Mouse (Mus musculus): ENCODE data around the gene Fam89a. TPM values are rescaled to one million over a fixed set of nuclear protein-coding genes. Genes with fewer than 3 reads are reported as not detected.

Fam89a gene
- polyA plus RNA-seq, 1 experiment from 2014 or later = 13.0 TPM

GRCm38 (mm10) chr8:124758544-124758943 is 6.9 kb upstream of the Fam89a start:
- Histone ChIP-seq H3K9ac (ENCODE audit: low read length) (no peak overlapping the region), H3K9me3 (ENCODE audit: control insufficient read depth, low read length) (no peaks in the 10 kb centered on the region), H3K4me3 (ENCODE audit: low read depth, low read length) (no peak overlapping the region), H3K27me3 (ENCODE audit: control insufficient read depth, insufficient read depth, low read length) (no peaks in the 10 kb centered on the region), H3K4me2 (replicated peaks; ENCODE audit: low read depth) (no peak overlapping the region), H3K36me3 (ENCODE audit: control insufficient read depth, insufficient read depth, low read length) (no peaks in the 10 kb centered on the region), H3K4me1 (replicated peaks; ENCODE audit: control insufficient read depth, insufficient read depth) (no peaks in the 10 kb centered on the region), H3K27ac (replicated peaks) (no peak overlapping the region)
- 46% methylated on average over 3 of the region's 3 CpGs for WGBS
- peak; percentile 47 for DNase-seq (ENCODE audit: low spot score)
- no peak for ATAC-seq (ENCODE audit: low FRiP score, low TSS enrichment)
- TF ChIP-seq EP300 (optimal IDR thresholded peaks at IDR 0.05) (no peak), CTCF (IDR thresholded peaks at IDR 0.05; ENCODE audit: low read depth) (peak; percentile 70)

GRCm38 (mm10) chr8:124756601-124757000 is 5.0 kb upstream of the Fam89a start:
- Histone ChIP-seq H3K4me1 (replicated peaks; ENCODE audit: control insufficient read depth, insufficient read depth) (0 out of 2 replicates have a peak, but pooled peaks cover 2% of the 10 kb centered on the region), H3K27ac (replicated peaks) (no peak overlapping the region), H3K9ac (ENCODE audit: low read length) (no peak overlapping the region), H3K4me2 (replicated peaks; ENCODE audit: low read depth) (no peak overlapping the region), H3K27me3 (ENCODE audit: control insufficient read depth, insufficient read depth, low read length) (no peaks in the 10 kb centered on the region), H3K4me3 (ENCODE audit: low read depth, low read length) (no peak overlapping the region), H3K36me3 (ENCODE audit: control insufficient read depth, insufficient read depth, low read length) (no peaks in the 10 kb centered on the region), H3K9me3 (ENCODE audit: control insufficient read depth, low read length) (no peaks in the 10 kb centered on the region)
- ATAC-seq (ENCODE audit: low FRiP score, low TSS enrichment) = no peak
- DNase-seq (ENCODE audit: low spot score) = no peak
- 73% methylated on average over 5 of the region's 5 CpGs for WGBS
- TF ChIP-seq EP300 (optimal IDR thresholded peaks at IDR 0.05) (no peak), CTCF (IDR thresholded peaks at IDR 0.05; ENCODE audit: low read depth) (no peak)

DNA sequence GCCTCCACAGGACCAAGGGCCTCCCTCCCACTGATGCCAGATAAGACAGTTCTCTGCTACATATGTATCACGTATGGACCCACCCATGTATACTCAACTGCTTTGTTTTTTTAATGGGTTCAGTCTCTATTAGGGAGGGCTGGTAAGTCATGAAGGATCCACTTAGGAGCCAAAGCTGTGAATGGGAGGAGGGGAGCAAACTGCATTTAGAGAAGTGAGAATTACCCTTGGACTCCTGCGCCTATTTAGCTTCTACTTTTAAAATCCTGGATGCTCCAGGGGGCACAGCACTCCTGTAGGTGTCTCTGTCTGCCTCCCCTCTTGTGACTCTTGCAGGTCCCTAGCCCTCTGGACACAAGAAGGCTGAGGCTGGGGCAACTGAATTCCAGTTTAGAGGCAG is 4.5 kb upstream of the Fam89a start:
- 75% methylated on average over 2 of the region's 2 CpGs for WGBS
- no peaks in the 10 kb centered on the region for H3K27me3 ChIP-seq (ENCODE audit: control insufficient read depth, insufficient read depth, low read length)
- no peak for TF ChIP-seq CTCF (IDR thresholded peaks at IDR 0.05; ENCODE audit: low read depth)
- no peak for TF ChIP-seq EP300 (optimal IDR thresholded peaks at IDR 0.05)
- no peak overlapping the region for H3K4me2 ChIP-seq (replicated peaks; ENCODE audit: low read depth)
- no peaks in the 10 kb centered on the region for H3K9me3 ChIP-seq (ENCODE audit: control insufficient read depth, low read length)
- no peak for ATAC-seq (ENCODE audit: low FRiP score, low TSS enrichment)
- H3K4me3 ChIP-seq (ENCODE audit: low read depth, low read length) = no peak overlapping the region
- no peak overlapping the region for H3K9ac ChIP-seq (ENCODE audit: low read length)
- no peak for DNase-seq (ENCODE audit: low spot score)
- no peak overlapping the region for H3K27ac ChIP-seq (replicated peaks)
- no peaks in the 10 kb centered on the region for H3K36me3 ChIP-seq (ENCODE audit: control insufficient read depth, insufficient read depth, low read length)
- H3K4me1 ChIP-seq (replicated peaks; ENCODE audit: control insufficient read depth, insufficient read depth) = 0 out of 2 replicates have a peak, but pooled peaks cover 2% of the 10 kb centered on the region

DNA sequence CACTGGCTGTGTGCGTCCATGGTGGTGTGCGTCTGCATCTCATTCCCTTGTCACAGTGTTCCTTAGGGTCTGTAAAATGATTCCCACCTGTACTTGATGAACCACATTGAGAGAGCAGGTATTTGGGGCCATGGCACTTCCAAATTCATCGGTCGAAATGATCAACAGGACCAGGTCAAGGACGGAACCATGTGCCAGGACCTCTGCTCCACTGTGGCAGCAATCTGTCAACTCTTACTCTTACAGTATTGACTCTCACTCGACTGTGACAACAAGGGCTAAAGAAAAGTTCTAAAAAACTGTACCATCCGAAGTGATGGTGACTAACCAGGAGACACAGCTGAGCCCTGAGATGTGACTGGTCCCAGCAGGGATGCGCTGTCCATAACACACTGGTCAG is 3.8 kb upstream of the Fam89a start:
- Histone ChIP-seq H3K27me3 (ENCODE audit: control insufficient read depth, insufficient read depth, low read length) (no peaks in the 10 kb centered on the region), H3K27ac (replicated peaks) (no peak overlapping the region), H3K4me2 (replicated peaks; ENCODE audit: low read depth) (no peak overlapping the region), H3K9ac (ENCODE audit: low read length) (no peak overlapping the region), H3K36me3 (ENCODE audit: control insufficient read depth, insufficient read depth, low read length) (no peaks in the 10 kb centered on the region), H3K4me3 (ENCODE audit: low read depth, low read length) (no peak overlapping the region), H3K9me3 (ENCODE audit: control insufficient read depth, low read length) (no peaks in the 10 kb centered on the region), H3K4me1 (replicated peaks; ENCODE audit: control insufficient read depth, insufficient read depth) (0 out of 2 replicates have a peak, but pooled peaks cover 2% of the 10 kb centered on the region)
- TF ChIP-seq EP300 (optimal IDR thresholded peaks at IDR 0.05) (no peak), CTCF (IDR thresholded peaks at IDR 0.05; ENCODE audit: low read depth) (no peak)
- DNase-seq (ENCODE audit: low spot score) (no peak), ATAC-seq (ENCODE audit: low FRiP score, low TSS enrichment) (no peak)
- WGBS = 77% methylated on average over 8 of the region's 8 CpGs

- Histone ChIP-seq H3K4me1 (replicated peaks; ENCODE audit: control insufficient read depth, insufficient read depth) (0 out of 2 replicates have a peak, but pooled peaks cover 2% of the 10 kb centered on the region), H3K27me3 (ENCODE audit: control insufficient read depth, insufficient read depth, low read length) (no peaks in the 10 kb centered on the region), H3K27ac (replicated peaks) (no peak overlapping the region), H3K36me3 (ENCODE audit: control insufficient read depth, insufficient read depth, low read length) (no peaks in the 10 kb centered on the region), H3K9me3 (ENCODE audit: control insufficient read depth, low read length) (no peaks in the 10 kb centered on the region), H3K4me3 (ENCODE audit: low read depth, low read length) (no peak overlapping the region), H3K4me2 (replicated peaks; ENCODE audit: low read depth) (no peak overlapping the region), H3K9ac (ENCODE audit: low read length) (no peak overlapping the region)
- TF ChIP-seq EP300 (optimal IDR thresholded peaks at IDR 0.05) (no peak), CTCF (IDR thresholded peaks at IDR 0.05; ENCODE audit: low read depth) (no peak)
- DNase-seq (ENCODE audit: low spot score) (no peak), ATAC-seq (ENCODE audit: low FRiP score, low TSS enrichment) (no peak)
- 25% methylated on average over 4 of the region's 4 CpGs for WGBS
Measured at GRCm38 (mm10) chr8:124754792-124755190, 3.2 kb upstream of the Fam89a start.

- WGBS = 18% methylated on average over 11 of the region's 11 CpGs
Measured at GRCm38 (mm10) chr8:124754101-124754791, 2.6 kb upstream of the Fam89a start.

More at GRCm38 (mm10) chr8:124754101-124754791, 2.6 kb upstream of the Fam89a start:
- Histone ChIP-seq H3K4me3 (ENCODE audit: low read depth, low read length) (no peak overlapping the region), H3K27me3 (ENCODE audit: control insufficient read depth, insufficient read depth, low read length) (no peaks in the 10 kb centered on the region), H3K9ac (ENCODE audit: low read length) (no peak overlapping the region), H3K4me1 (replicated peaks; ENCODE audit: control insufficient read depth, insufficient read depth) (0 out of 2 replicates have a peak, but pooled peaks cover 2% of the 10 kb centered on the region), H3K9me3 (ENCODE audit: control insufficient read depth, low read length) (no peaks in the 10 kb centered on the region), H3K27ac (replicated peaks) (no peak overlapping the region), H3K4me2 (replicated peaks; ENCODE audit: low read depth) (no peak overlapping the region), H3K36me3 (ENCODE audit: control insufficient read depth, insufficient read depth, low read length) (no peaks in the 10 kb centered on the region)
- DNase-seq (ENCODE audit: low spot score) = no peak
- peak; percentile 22; the same call in 1 of the 2 replicates for ATAC-seq (ENCODE audit: low FRiP score, low TSS enrichment)
- TF ChIP-seq EP300 (optimal IDR thresholded peaks at IDR 0.05) (no peak), CTCF (IDR thresholded peaks at IDR 0.05; ENCODE audit: low read depth) (no peak)
